Mouse (Mus musculus): ENCODE data around the gene Brd2. TPM values are rescaled to one million over a fixed set of nuclear protein-coding genes. Genes with fewer than 3 reads are reported as not detected.
A peak's percentile ranks its signal among the peaks of the same experiment; 100 is the strongest.

The Brd2 gene
- polyA plus RNA-seq, 1 experiment from 2014 or later = 117 TPM

- WGBS = 0% methylated on average over 37 of the region's 38 CpGs
- H3K27ac ChIP-seq (ENCODE audit: low read length) = peak overlapping the region; percentile 100
- no peak; the same call in 1 of the 2 replicates for ATAC-seq (ENCODE audit: low FRiP score, low TSS enrichment)
- H3K9ac ChIP-seq (replicated peaks; ENCODE audit: low read length) = peak overlapping the region; percentile 93
- peaks cover 47% of the 10 kb centered on the region for H3K36me3 ChIP-seq (ENCODE audit: insufficient read depth, low read length)
- H3K4me1 ChIP-seq (ENCODE audit: insufficient read depth, low read length) = peaks cover 32% of the 10 kb centered on the region
- no peaks in the 10 kb centered on the region for H3K27me3 ChIP-seq (ENCODE audit: insufficient read depth, low read length)
- H3K4me3 ChIP-seq (ENCODE audit: low read length) = peak overlapping the region; percentile 100
- H3K4me2 ChIP-seq (replicated peaks; ENCODE audit: low read depth, low read length) = peak overlapping the region; percentile 99
- no peaks in the 10 kb centered on the region for H3K9me3 ChIP-seq (ENCODE audit: low read length)
Measured at GRCm38 (mm10) chr17:34118873-34119248, 3.6 kb downstream of the Brd2 start.

- H3K9me3 ChIP-seq (ENCODE audit: low read length) = no peaks in the 10 kb centered on the region
- H3K4me3 ChIP-seq (ENCODE audit: low read length) = peak overlapping the region; percentile 100
- peak overlapping the region; percentile 99 for H3K4me2 ChIP-seq (replicated peaks; ENCODE audit: low read depth, low read length)
- under 1% methylated on average over 62 of the region's 67 CpGs for WGBS
- H3K36me3 ChIP-seq (ENCODE audit: insufficient read depth, low read length) = peaks cover 53% of the 10 kb centered on the region
- peak overlapping the region; percentile 93 for H3K9ac ChIP-seq (replicated peaks; ENCODE audit: low read length)
- peak overlapping the region; percentile 100 for H3K27ac ChIP-seq (ENCODE audit: low read length)
- no peaks in the 10 kb centered on the region for H3K27me3 ChIP-seq (ENCODE audit: insufficient read depth, low read length)
- H3K4me1 ChIP-seq (ENCODE audit: insufficient read depth, low read length) = peaks cover 27% of the 10 kb centered on the region
- ATAC-seq (ENCODE audit: low FRiP score, low TSS enrichment) = no peak
Measured at GRCm38 (mm10) chr17:34118113-34118872, 4.1 kb downstream of the Brd2 start.

GRCm38 (mm10) chr17:34117421-34118112, 4.9 kb downstream of the Brd2 start:
- H3K4me2 ChIP-seq (replicated peaks; ENCODE audit: low read depth, low read length) = peak overlapping the region; percentile 99
- H3K27me3 ChIP-seq (ENCODE audit: insufficient read depth, low read length) = no peaks in the 10 kb centered on the region
- H3K4me3 ChIP-seq (ENCODE audit: low read length) = peak overlapping the region; percentile 100
- H3K4me1 ChIP-seq (ENCODE audit: insufficient read depth, low read length) = peaks cover 25% of the 10 kb centered on the region
- peak overlapping the region; percentile 93 for H3K9ac ChIP-seq (replicated peaks; ENCODE audit: low read length)
- H3K27ac ChIP-seq (ENCODE audit: low read length) = no peak overlapping the region
- 0% methylated on average over 5 of the region's 5 CpGs for WGBS
- H3K36me3 ChIP-seq (ENCODE audit: insufficient read depth, low read length) = peaks cover 60% of the 10 kb centered on the region
- H3K9me3 ChIP-seq (ENCODE audit: low read length) = no peaks in the 10 kb centered on the region
- no peak for ATAC-seq (ENCODE audit: low FRiP score, low TSS enrichment)

GRCm38 (mm10) chr17:34116736-34117370, 5.6 kb downstream of the Brd2 start:
- no peaks in the 10 kb centered on the region for H3K27me3 ChIP-seq (ENCODE audit: insufficient read depth, low read length)
- peak overlapping the region; percentile 93 for H3K9ac ChIP-seq (replicated peaks; ENCODE audit: low read length)
- no peaks in the 10 kb centered on the region for H3K9me3 ChIP-seq (ENCODE audit: low read length)
- peak overlapping the region; percentile 99 for H3K4me2 ChIP-seq (replicated peaks; ENCODE audit: low read depth, low read length)
- H3K4me1 ChIP-seq (ENCODE audit: insufficient read depth, low read length) = peaks cover 25% of the 10 kb centered on the region
- peaks cover 67% of the 10 kb centered on the region for H3K36me3 ChIP-seq (ENCODE audit: insufficient read depth, low read length)
- ATAC-seq (ENCODE audit: low FRiP score, low TSS enrichment) = no peak
- WGBS = 19% methylated on average over 7 of the region's 7 CpGs
- H3K27ac ChIP-seq (ENCODE audit: low read length) = no peak overlapping the region
- H3K4me3 ChIP-seq (ENCODE audit: low read length) = peak overlapping the region; percentile 100

- H3K27ac ChIP-seq (ENCODE audit: low read length) = no peak overlapping the region
- H3K4me1 ChIP-seq (ENCODE audit: insufficient read depth, low read length) = peaks cover 25% of the 10 kb centered on the region
- ATAC-seq (ENCODE audit: low FRiP score, low TSS enrichment) = no peak
- H3K9ac ChIP-seq (replicated peaks; ENCODE audit: low read length) = no peak overlapping the region
- H3K36me3 ChIP-seq (ENCODE audit: insufficient read depth, low read length) = peaks cover 89% of the 10 kb centered on the region
- no peaks in the 10 kb centered on the region for H3K9me3 ChIP-seq (ENCODE audit: low read length)
- no peak overlapping the region for H3K4me2 ChIP-seq (replicated peaks; ENCODE audit: low read depth, low read length)
- no peak overlapping the region for H3K4me3 ChIP-seq (ENCODE audit: low read length)
- no peaks in the 10 kb centered on the region for H3K27me3 ChIP-seq (ENCODE audit: insufficient read depth, low read length)
- 88% methylated on average over 7 of the region's 7 CpGs for WGBS
Measured at GRCm38 (mm10) chr17:34114114-34114513, 8.3 kb downstream of the Brd2 start.

- Histone ChIP-seq H3K27me3 (ENCODE audit: insufficient read depth, low read length) (no peaks in the 10 kb centered on the region), H3K36me3 (ENCODE audit: insufficient read depth, low read length) (peaks cover 59% of the 10 kb centered on the region), H3K4me3 (ENCODE audit: low read length) (no peak overlapping the region), H3K4me2 (replicated peaks; ENCODE audit: low read depth, low read length) (no peak overlapping the region), H3K9ac (replicated peaks; ENCODE audit: low read length) (no peak overlapping the region), H3K9me3 (ENCODE audit: low read length) (peaks cover 2% of the 10 kb centered on the region; the same call in 1 of the 2 replicates), H3K27ac (ENCODE audit: low read length) (no peak overlapping the region), H3K4me1 (ENCODE audit: insufficient read depth, low read length) (peaks cover 7% of the 10 kb centered on the region)
- 59% methylated on average over 8 of the region's 8 CpGs for WGBS
- ATAC-seq (ENCODE audit: low FRiP score, low TSS enrichment) = no peak
Measured at GRCm38 (mm10) chr17:34110309-34110708, 12.1 kb downstream of the Brd2 start.

- peaks cover 2% of the 10 kb centered on the region; the same call in 1 of the 2 replicates for H3K9me3 ChIP-seq (ENCODE audit: low read length)
- no peaks in the 10 kb centered on the region for H3K27me3 ChIP-seq (ENCODE audit: insufficient read depth, low read length)
- H3K36me3 ChIP-seq (ENCODE audit: insufficient read depth, low read length) = peaks cover 54% of the 10 kb centered on the region
- no peak overlapping the region for H3K9ac ChIP-seq (replicated peaks; ENCODE audit: low read length)
- 71% methylated on average over 3 of the region's 3 CpGs for WGBS
- H3K4me2 ChIP-seq (replicated peaks; ENCODE audit: low read depth, low read length) = no peak overlapping the region
- peak; percentile 49; the same call in 1 of the 2 replicates for ATAC-seq (ENCODE audit: low FRiP score, low TSS enrichment)
- peaks cover 2% of the 10 kb centered on the region for H3K4me1 ChIP-seq (ENCODE audit: insufficient read depth, low read length)
- no peak overlapping the region for H3K4me3 ChIP-seq (ENCODE audit: low read length)
- H3K27ac ChIP-seq (ENCODE audit: low read length) = no peak overlapping the region
Measured at GRCm38 (mm10) chr17:34109806-34110195, 12.6 kb downstream of the Brd2 start.

- Histone ChIP-seq H3K4me1 (ENCODE audit: insufficient read depth, low read length) (no peaks in the 10 kb centered on the region; the same call in 1 of the 2 replicates), H3K9ac (replicated peaks; ENCODE audit: low read length) (no peak overlapping the region), H3K27me3 (ENCODE audit: insufficient read depth, low read length) (no peaks in the 10 kb centered on the region), H3K9me3 (ENCODE audit: low read length) (peaks cover 2% of the 10 kb centered on the region; the same call in 1 of the 2 replicates), H3K4me3 (ENCODE audit: low read length) (no peak overlapping the region), H3K4me2 (replicated peaks; ENCODE audit: low read depth, low read length) (no peak overlapping the region), H3K36me3 (ENCODE audit: insufficient read depth, low read length) (peaks cover 48% of the 10 kb centered on the region), H3K27ac (ENCODE audit: low read length) (no peak overlapping the region)
- ATAC-seq (ENCODE audit: low FRiP score, low TSS enrichment) = peak; percentile 31; the same call in 1 of the 2 replicates
- 77% methylated on average over 14 of the region's 14 CpGs for WGBS
Measured at GRCm38 (mm10) chr17:34109038-34109805, 13.2 kb downstream of the Brd2 start.

GRCm38 (mm10) chr17:34108460-34108859, 14.0 kb downstream of the Brd2 start:
- WGBS = 84% methylated on average over 5 of the region's 6 CpGs
- peaks cover 2% of the 10 kb centered on the region; the same call in 1 of the 2 replicates for H3K9me3 ChIP-seq (ENCODE audit: low read length)
- no peak for ATAC-seq (ENCODE audit: low FRiP score, low TSS enrichment)
- no peak overlapping the region for H3K4me2 ChIP-seq (replicated peaks; ENCODE audit: low read depth, low read length)
- peaks cover 40% of the 10 kb centered on the region for H3K36me3 ChIP-seq (ENCODE audit: insufficient read depth, low read length)
- H3K27ac ChIP-seq (ENCODE audit: low read length) = no peak overlapping the region
- no peaks in the 10 kb centered on the region; the same call in 1 of the 2 replicates for H3K4me1 ChIP-seq (ENCODE audit: insufficient read depth, low read length)
- no peak overlapping the region for H3K4me3 ChIP-seq (ENCODE audit: low read length)
- no peaks in the 10 kb centered on the region for H3K27me3 ChIP-seq (ENCODE audit: insufficient read depth, low read length)
- H3K9ac ChIP-seq (replicated peaks; ENCODE audit: low read length) = no peak overlapping the region
